Mouse (Mus musculus): ENCODE data around the gene Myo5c.

The Myo5c gene

GRCm38 (mm10) chr9:75275051-75275450 is 43.2 kb downstream of the Myo5c start:
- intact Hi-C loops (cut with DNase I): no loop called here

- intact Hi-C loops (cut with DNase I): loop anchor here (2.0 to 10.0 kb wide), 3 partner anchors 230 to 376 kb away; no protein-coding TSS in a partner anchor
Measured at GRCm38 (mm10) chr9:75280814-75281213, 49.0 kb downstream of the Myo5c start.

GRCm38 (mm10) chr9:75282179-75282578 is 50.4 kb downstream of the Myo5c start:
- intact Hi-C loops (cut with DNase I): loop anchor here (10.0 kb wide), 2 partner anchors 233 to 377 kb away; no protein-coding TSS in a partner anchor

GRCm38 (mm10) chr9:75282830-75283229 is 51.0 kb downstream of the Myo5c start:
- intact Hi-C loops (cut with DNase I): loop anchor here (10.0 kb wide), 2 partner anchors 232 to 378 kb away; no protein-coding TSS in a partner anchor

- intact Hi-C loops (cut with DNase I): loop anchor here (10.0 kb wide), 2 partner anchors 231 to 379 kb away; no protein-coding TSS in a partner anchor
Measured at GRCm38 (mm10) chr9:75283636-75284035, 51.8 kb downstream of the Myo5c start.

GRCm38 (mm10) chr9:75285363-75285762 is 53.5 kb downstream of the Myo5c start:
- intact Hi-C loops (cut with DNase I): loop anchor here (10.0 kb wide), 2 partner anchors 229 to 381 kb away; no protein-coding TSS in a partner anchor

- intact Hi-C loops (cut with DNase I): loop anchor here (10.0 kb wide), 2 partner anchors 227 to 383 kb away; no protein-coding TSS in a partner anchor
Measured at GRCm38 (mm10) chr9:75287636-75288035, 55.8 kb downstream of the Myo5c start.

GRCm38 (mm10) chr9:75289545-75289944 is 57.7 kb downstream of the Myo5c start:
- intact Hi-C loops (cut with DNase I): loop anchor here (10.0 kb wide), 2 partner anchors 225 to 385 kb away; no protein-coding TSS in a partner anchor

GRCm38 (mm10) chr9:75299342-75299741 is 67.5 kb downstream of the Myo5c start:
- intact Hi-C loops (cut with DNase I): no loop called here

GRCm38 (mm10) chr9:75303033-75303432 is 71.2 kb downstream of the Myo5c start:
- intact Hi-C loops (cut with DNase I): no loop called here

GRCm38 (mm10) chr9:75303701-75304261 is 72.0 kb downstream of the Myo5c start:
- intact Hi-C loops (cut with DNase I): no loop called here

- intact Hi-C loops (cut with DNase I): no loop called here
Measured at GRCm38 (mm10) chr9:75304286-75304685, 72.5 kb downstream of the Myo5c start.

- intact Hi-C loops (cut with DNase I): no loop called here
Measured at GRCm38 (mm10) chr9:75306126-75306898, 74.5 kb downstream of the Myo5c start, which contains the start of gene Gnb5. TSS of gene Gnb5 (plus strand) at chr9:75306288.

GRCm38 (mm10) chr9:75307015-75307414 is 75.2 kb downstream of the Myo5c start:
- intact Hi-C loops (cut with DNase I): no loop called here

GRCm38 (mm10) chr9:75308621-75309020 is 76.8 kb downstream of the Myo5c start:
- intact Hi-C loops (cut with DNase I): no loop called here

GRCm38 (mm10) chr9:75312008-75312407 is 80.2 kb downstream of the Myo5c start:
- intact Hi-C loops (cut with DNase I): no loop called here

- intact Hi-C loops (cut with DNase I): no loop called here
Measured at GRCm38 (mm10) chr9:75313138-75313831, 81.5 kb downstream of the Myo5c start.

- intact Hi-C loops (cut with DNase I): no loop called here
Measured at GRCm38 (mm10) chr9:75313832-75314516, 82.2 kb downstream of the Myo5c start.

GRCm38 (mm10) chr9:75314517-75315105 is 82.8 kb downstream of the Myo5c start:
- intact Hi-C loops (cut with DNase I): no loop called here

GRCm38 (mm10) chr9:75315238-75315637 is 83.4 kb downstream of the Myo5c start:
- intact Hi-C loops (cut with DNase I): no loop called here

- intact Hi-C loops (cut with DNase I): no loop called here
Measured at GRCm38 (mm10) chr9:75316771-75317170, 85.0 kb downstream of the Myo5c start.
